ENCODE assay signal across 19 mouse cellular contexts in the genomic region with DNA sequence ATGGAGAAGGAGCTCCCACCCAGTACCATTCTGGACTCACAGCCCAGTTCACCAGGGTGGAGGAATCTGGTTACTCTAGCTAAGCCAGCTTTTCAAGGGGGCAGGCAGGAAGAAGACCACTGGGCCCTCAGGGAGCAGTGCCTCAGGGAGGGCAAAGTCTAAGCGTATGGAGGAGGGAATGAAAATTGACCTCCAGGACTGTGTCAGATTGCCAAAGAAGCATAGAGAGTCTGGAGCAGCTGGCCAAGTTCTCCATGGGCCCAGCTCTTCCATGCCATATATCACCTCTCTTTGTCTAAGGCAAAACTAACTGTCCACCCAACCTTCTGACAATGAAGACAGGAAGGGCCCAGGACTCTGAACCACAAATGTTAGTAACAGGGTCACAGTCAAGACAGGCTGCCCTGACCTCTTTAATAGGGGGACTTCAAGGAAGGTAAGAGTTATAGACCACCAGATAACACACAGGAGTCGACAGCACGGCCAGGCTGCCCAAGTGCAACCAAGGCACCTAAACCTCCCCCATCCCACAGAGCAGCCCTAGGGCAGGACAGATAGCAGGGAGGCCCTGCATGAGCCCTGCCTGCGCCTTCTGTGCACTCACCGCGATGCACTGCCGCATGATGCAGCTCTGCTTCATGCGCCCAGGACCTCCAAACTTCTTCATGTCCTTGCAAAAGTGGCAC. TPM values are rescaled to one million over a fixed set of nuclear protein-coding genes. Genes with fewer than 3 reads are reported as not detected.
DNase-seq lines count a peak whose midpoint lies in the region; ATAC-seq and TF ChIP-seq lines count a peak whose summit lies in the region.
"Had no signal": no experiment of that assay in that cellular context is flagged by ENCODE, and none has a peak within 500 bp of the region (broad histone marks: within the 10 kb centered on the region; RNA-seq: fewer than 3 reads in every experiment).

No protein-coding gene starts in this region.

- H3K36me3 ChIP-seq in heart, embryonic 11.5 days (ENCODE audit: control insufficient read depth, insufficient read depth, low read length) = no peaks in the 10 kb centered on the region
- peaks cover 38% of the 10 kb centered on the region for H3K36me3 ChIP-seq in E14TG2a.4 (ENCODE audit: insufficient read depth, low read length)
- H3K36me3 ChIP-seq in intestine, embryonic 16.5 days (ENCODE audit: control insufficient read depth, insufficient read depth, low read length) = no peaks in the 10 kb centered on the region
- peaks cover 2% of the 10 kb centered on the region; the same call in 1 of the 2 replicates for H3K36me3 ChIP-seq in forebrain, postnatal 0 days (ENCODE audit: insufficient read depth)

- H3K4me3 ChIP-seq in heart, embryonic 11.5 days (ENCODE audit: low read depth, low read length) = no peak overlapping the region
- H3K4me3 ChIP-seq in E14TG2a.4 (replicated peaks; ENCODE audit: low read length) = peak overlapping the region; percentile 50; the same call in 1 of the 2 replicates
- no peak overlapping the region for H3K4me3 ChIP-seq in intestine, embryonic 16.5 days (ENCODE audit: low read length)
- H3K4me3 ChIP-seq in forebrain, postnatal 0 days (ENCODE audit: low read depth, low read length) = no peak overlapping the region
- H3K4me3 ChIP-seq: forebrain, embryonic 12.5 days; heart, embryonic 13.5 days; limb, embryonic 13.5 days had no signal

- DNase-seq in heart, postnatal 14 days = no peak
- peak; percentile 31 to 55 for DNase-seq in kidney, postnatal 25 days
- no peak for DNase-seq in forebrain, postnatal 0 days
- no peak for DNase-seq in ovary, postnatal 14 days (ENCODE audit: low spot score)
- DNase-seq: adrenal gland, postnatal 14 days; B cell, adult 2 months; gastrocnemius, postnatal 36 days; lung, postnatal 14 days; right cerebral cortex, postnatal 4 days; thymus, postnatal 25 days had no signal

- intact Hi-C loops in heart, postnatal 14 days (cut with DNase I) = no loop called here

- H3K9ac ChIP-seq in heart, embryonic 11.5 days (ENCODE audit: low read depth, low read length) = no peak overlapping the region
- H3K9ac ChIP-seq in intestine, embryonic 16.5 days (ENCODE audit: low read depth, low read length) = no peak overlapping the region
- no peak overlapping the region for H3K9ac ChIP-seq in forebrain, postnatal 0 days
- H3K9ac ChIP-seq: forebrain, embryonic 12.5 days; heart, embryonic 13.5 days; limb, embryonic 13.5 days had no signal

- H3K27me3 ChIP-seq in heart, embryonic 11.5 days (ENCODE audit: control insufficient read depth, insufficient read depth, low read length) = no peaks in the 10 kb centered on the region
- H3K27me3 ChIP-seq in E14TG2a.4 (ENCODE audit: insufficient read depth, low read length) = no peaks in the 10 kb centered on the region
- no peaks in the 10 kb centered on the region for H3K27me3 ChIP-seq in intestine, embryonic 16.5 days (replicated peaks; ENCODE audit: control insufficient read depth, insufficient read depth, low read length)
- H3K27me3 ChIP-seq in forebrain, postnatal 0 days (ENCODE audit: insufficient read depth, low read length) = no peaks in the 10 kb centered on the region
- H3K27me3 ChIP-seq: forebrain, embryonic 12.5 days; heart, embryonic 13.5 days; limb, embryonic 13.5 days; Patski had no signal

- 77% methylated on average over 8 of the region's 8 CpGs for WGBS in heart, embryonic 11.5 days (ENCODE audit: insufficient replicate concordance)
- WGBS in intestine, embryonic 16.5 days = 69% methylated on average over 8 of the region's 8 CpGs
- WGBS in forebrain, postnatal 0 days = 90% methylated on average over 8 of the region's 8 CpGs

- TF ChIP-seq CTCF in E14TG2a.4 (conservative IDR thresholded peaks at IDR 0.05; ENCODE audit: low read length) = no peak
- no peak for TF ChIP-seq CTCF in forebrain, postnatal 0 days (IDR thresholded peaks at IDR 0.05; ENCODE audit: low read depth)

- no peaks in the 10 kb centered on the region for H3K9me3 ChIP-seq in heart, embryonic 11.5 days (replicated peaks; ENCODE audit: control insufficient read depth, low read length)
- no peaks in the 10 kb centered on the region for H3K9me3 ChIP-seq in E14TG2a.4 (ENCODE audit: low read length)
- H3K9me3 ChIP-seq in intestine, embryonic 16.5 days (ENCODE audit: control insufficient read depth, low read length) = no peaks in the 10 kb centered on the region
- H3K9me3 ChIP-seq in forebrain, postnatal 0 days (ENCODE audit: low read length) = no peaks in the 10 kb centered on the region
- H3K9me3 ChIP-seq: forebrain, embryonic 12.5 days; heart, embryonic 13.5 days; limb, embryonic 13.5 days had no signal

- ATAC-seq in heart, embryonic 11.5 days (replicated peaks; ENCODE audit: insufficient number of reproducible peaks, low FRiP score, low TSS enrichment) = no peak
- peak; percentile 64 for ATAC-seq in intestine, embryonic 16.5 days
- no peak for ATAC-seq in forebrain, postnatal 0 days
- ATAC-seq: activated CD4-positive, CD25-positive, alpha-beta regulatory T cell, adult 4 months; Patski had no signal

- H3K27ac ChIP-seq in heart, embryonic 11.5 days (ENCODE audit: low read depth, low read length) = 0 out of 2 replicates have a peak overlapping the region, but pooled peaks have one; percentile 5
- no peak overlapping the region for H3K27ac ChIP-seq in intestine, embryonic 16.5 days (ENCODE audit: low read length)
- H3K27ac ChIP-seq in forebrain, postnatal 0 days (ENCODE audit: low read depth, low read length) = no peak overlapping the region
- H3K27ac ChIP-seq: forebrain, embryonic 12.5 days; heart, embryonic 13.5 days; limb, embryonic 13.5 days had no signal

- peaks cover 7% of the 10 kb centered on the region; the same call in 1 of the 2 replicates for H3K4me1 ChIP-seq in heart, embryonic 11.5 days (ENCODE audit: control insufficient read depth, insufficient read depth, low read length)
- peaks cover 56% of the 10 kb centered on the region for H3K4me1 ChIP-seq in E14TG2a.4 (replicated peaks; ENCODE audit: low read depth, low read length)
- peaks cover 15% of the 10 kb centered on the region for H3K4me1 ChIP-seq in intestine, embryonic 16.5 days (ENCODE audit: control insufficient read depth, insufficient read depth, low read length)
- peaks cover 5% of the 10 kb centered on the region; the same call in 1 of the 2 replicates for H3K4me1 ChIP-seq in forebrain, postnatal 0 days (ENCODE audit: insufficient read depth)

- no peak overlapping the region for H3K4me2 ChIP-seq in heart, embryonic 11.5 days
- no peak overlapping the region for H3K4me2 ChIP-seq in intestine, embryonic 16.5 days (ENCODE audit: low read depth, low read length)
- no peak overlapping the region for H3K4me2 ChIP-seq in forebrain, postnatal 0 days (ENCODE audit: low read depth)
- H3K4me2 ChIP-seq: forebrain, embryonic 12.5 days; heart, embryonic 13.5 days; limb, embryonic 13.5 days; midbrain, embryonic 11.5 days had no signal

RNA-seq across cellular contexts. Expression of a gene that starts 38.2 kb away (rescaled TPM):
- polyA plus RNA-seq in heart, embryonic 11.5 days (2014; fragmentation: Nextera tagmentation; extraction: Ambion mirVana) = 32.4 and 36.0 TPM in 2 replicates
- total RNA-seq in heart, postnatal 14 days (2021) = 10 to 100 TPM; 27.3 to 27.7 TPM
- 26.9 and 32.4 TPM in 2 replicates for polyA plus RNA-seq in intestine, embryonic 16.5 days (2015; fragmentation: Nextera tagmentation; extraction: Ambion mirVana)
- 32.1 and 39.3 TPM in 2 replicates for total RNA-seq in forebrain, postnatal 0 days (2014; rRNA removed)
- 46.1 and 46.6 TPM in 2 replicates for polyA plus RNA-seq in forebrain, postnatal 0 days (2015; fragmentation: Nextera tagmentation; extraction: Ambion mirVana)

Comparison
In these comparisons a context has a peak if more than half of its experiments do, and no peak if none do; other contexts are left out.
1. DNase-seq: peak in kidney, postnatal 25 days (2 of 2); none in heart, postnatal 14 days (0 of 2), forebrain, postnatal 0 days (single experiment) and ovary, postnatal 14 days (single experiment).